Mouse (Mus musculus) neural tube, embryonic 10.5 days (tissue): ENCODE results near the gene Echs1.

Experiments
- DNase-seq: peaks from one replicate; pipeline ENCODE4 v3.0.0-alpha.2; 2017; ENCODE audit warnings: low spot score; ENCODE audit errors: extremely low spot score

The Echs1 gene

GRCm38 (mm10) chr7:140061832-140062130 is 54.5 kb downstream of the Echs1 start:
- DNase-seq: no peak

GRCm38 (mm10) chr7:140060936-140061831 is 55.1 kb downstream of the Echs1 start:
- peak; percentile 77 for DNase-seq

- no peak for DNase-seq
Observed at GRCm38 (mm10) chr7:140059601-140060000, 56.7 kb downstream of the Echs1 start.

GRCm38 (mm10) chr7:140058528-140058927 is 57.7 kb downstream of the Echs1 start:
- DNase-seq: no peak

- DNase-seq: peak; percentile 85
Observed at GRCm38 (mm10) chr7:140057413-140058407, 58.6 kb downstream of the Echs1 start.
